Mouse (Mus musculus) MEL (cell line): ENCODE data around the gene Aen. TPM values are rescaled to one million over a fixed set of nuclear protein-coding genes. Genes with fewer than 3 reads are reported as not detected.

Experiments
- DNase-seq: peaks from one replicate; pipeline ENCODE4 v3.0.0; 2011; ENCODE audit warnings: low read depth, low spot score
- H3K27ac ChIP-seq: 2 replicates; pipeline ENCODE4 v1.5.1; 2012; ENCODE audit warnings: low read depth, mild to moderate bottlenecking, control low read depth, low read length, moderate library complexity; ENCODE audit not compliant: control insufficient read depth
- H3K27me3 ChIP-seq, 2 experiments: fragments of 150-350 bp in 1 of 2; sonication (generic) in 1 of 2; 2 replicates each; pipeline ENCODE4 v1.6.1; 2012; ENCODE audit warnings: low read length in 2 of 2, mild to moderate bottlenecking in 2 of 2, improper control_type of control experiment in 1 of 2, moderate library complexity in 1 of 2; ENCODE audit not compliant: insufficient read depth in 2 of 2, control insufficient read depth in 1 of 2
- H3K36me3 ChIP-seq, 2 experiments: 2 replicates each; pipeline ENCODE4 v1.6.1; 2012 to 2014; ENCODE audit warnings: low read length in 2 of 2, improper control_type of control experiment in 1 of 2, inconsistent platforms in 1 of 2, mild to moderate bottlenecking in 1 of 2; ENCODE audit not compliant: insufficient read depth in 2 of 2, control insufficient read depth in 1 of 2
- H3K4me1 ChIP-seq, 2 experiments: fragments of 150-350 bp in 1 of 2; sonication (generic) in 1 of 2; 2 replicates each; pipeline ENCODE4 v1.6.1; 2012; ENCODE audit warnings: low read length in 2 of 2, improper control_type of control experiment in 1 of 2, mild to moderate bottlenecking in 1 of 2; ENCODE audit not compliant: insufficient read depth in 2 of 2, control insufficient read depth in 1 of 2
- H3K4me3 ChIP-seq, 2 experiments: fragments of 150-350 bp in 1 of 2; sonication (generic) in 1 of 2; 2 replicates each; pipeline ENCODE4 v1.5.1; 2012; ENCODE audit warnings: low read depth in 2 of 2, low read length in 2 of 2, mild to moderate bottlenecking in 2 of 2, moderate library complexity in 2 of 2, control low read depth in 1 of 2, improper control_type of control experiment in 1 of 2; ENCODE audit not compliant: control insufficient read depth in 1 of 2, insufficient read depth in 1 of 2
- H3K79me2 ChIP-seq: 2 replicates; pipeline ENCODE4 v1.6.1; 2012; ENCODE audit warnings: mild to moderate bottlenecking, low read length, moderate library complexity; ENCODE audit not compliant: control insufficient read depth, poor library complexity, insufficient read depth
- H3K9ac ChIP-seq: 2 replicates; pipeline ENCODE4 v1.6.1; 2012; ENCODE audit warnings: low read depth, mild to moderate bottlenecking, control low read depth, low read length, moderate library complexity; ENCODE audit not compliant: control insufficient read depth, poor library complexity, severe bottlenecking
- H3K9me3 ChIP-seq: fragments of 150-350 bp; sonication (generic); replicated peaks from 2 replicates; pipeline ENCODE4 v1.6.1; 2012; ENCODE audit warnings: mild to moderate bottlenecking, low read length, improper control_type of control experiment, moderate library complexity; ENCODE audit not compliant: insufficient read depth
- CHD1 ChIP-seq: IDR thresholded peaks from 2 replicates; pipeline ENCODE4 v1.6.1; 2012; ENCODE audit warnings: low read depth, mild to moderate bottlenecking, inconsistent platforms, low read length, improper control_type of control experiment
- E2F4 ChIP-seq: IDR thresholded peaks from 2 replicates; pipeline ENCODE4 v1.6.1; 2011; ENCODE audit warnings: low read depth, low read length, improper control_type of control experiment, borderline replicate concordance
- ELF1 ChIP-seq: IDR thresholded peaks from 2 replicates; pipeline ENCODE4 v1.6.1; 2014; ENCODE audit warnings: low read depth, mild to moderate bottlenecking, inconsistent platforms, low read length, improper control_type of control experiment, moderate library complexity
- GABPA ChIP-seq: IDR thresholded peaks from 2 replicates; pipeline ENCODE4 v1.6.1; 2012; ENCODE audit warnings: low read depth, mild to moderate bottlenecking, inconsistent platforms, low read length, improper control_type of control experiment, moderate library complexity
- HCFC1 ChIP-seq: IDR thresholded peaks from 2 replicates; pipeline ENCODE4 v1.6.1; 2012; ENCODE audit warnings: low read depth, mild to moderate bottlenecking, inconsistent platforms, low read length, improper control_type of control experiment, moderate library complexity
- KAT2A ChIP-seq: conservative IDR thresholded peaks from 2 replicates; pipeline ENCODE4 v1.6.1; 2012; ENCODE audit warnings: low read depth, low read length, improper control_type of control experiment, inconsistent platforms
- MAFK ChIP-seq: IDR thresholded peaks from 2 replicates; pipeline ENCODE4 v1.6.1; 2011; ENCODE audit warnings: low read depth, mild to moderate bottlenecking, low read length, improper control_type of control experiment, borderline replicate concordance
- MAX ChIP-seq: IDR thresholded peaks from 2 replicates; pipeline ENCODE4 v1.6.1; 2011; ENCODE audit warnings: low read length, improper control_type of control experiment
- MAZ ChIP-seq: IDR thresholded peaks from 2 replicates; pipeline ENCODE4 v1.6.1; 2012; ENCODE audit warnings: low read depth, mild to moderate bottlenecking, inconsistent platforms, low read length, improper control_type of control experiment
- NRF1 ChIP-seq: IDR thresholded peaks from 2 replicates; pipeline ENCODE4 v1.6.1; 2014; ENCODE audit warnings: low read depth, mild to moderate bottlenecking, inconsistent platforms, low read length, improper control_type of control experiment, moderate library complexity; ENCODE audit not compliant: poor library complexity, insufficient read depth, severe bottlenecking
- POLR2A ChIP-seq, 2 experiments: IDR thresholded peaks; 2 replicates each; pipeline ENCODE4 v1.6.1; 2011 to 2012; ENCODE audit warnings: low read length in 2 of 2, mild to moderate bottlenecking in 2 of 2, control low read depth in 1 of 2, improper control_type of control experiment in 1 of 2, low read depth in 1 of 2, moderate library complexity in 1 of 2; ENCODE audit not compliant: control insufficient read depth in 1 of 2, insufficient read depth in 1 of 2, poor library complexity in 1 of 2
- POLR2AphosphoS5 ChIP-seq: IDR thresholded peaks from 2 replicates; pipeline ENCODE4 v1.6.1; 2012; ENCODE audit warnings: low read depth, borderline replicate concordance, mild to moderate bottlenecking, inconsistent platforms, low read length, moderate library complexity, mixed read lengths
- RAD21 ChIP-seq: IDR thresholded peaks from 2 replicates; pipeline ENCODE4 v1.6.1; 2011; ENCODE audit warnings: mild to moderate bottlenecking, low read depth, low read length, improper control_type of control experiment
- SMC3 ChIP-seq: IDR thresholded peaks from 2 replicates; pipeline ENCODE4 v1.6.1; 2011; ENCODE audit warnings: low read depth, low read length, improper control_type of control experiment
- TAL1 ChIP-seq: IDR thresholded peaks from 2 replicates; pipeline ENCODE4 v1.6.1; 2012; ENCODE audit warnings: mild to moderate bottlenecking, inconsistent platforms, low read length, moderate library complexity, mixed read lengths
- TCF12 ChIP-seq: IDR thresholded peaks from 2 replicates; pipeline ENCODE4 v1.6.1; 2014; ENCODE audit warnings: low read depth, mild to moderate bottlenecking, inconsistent platforms, low read length, improper control_type of control experiment, moderate library complexity
- UBTF ChIP-seq: IDR thresholded peaks from 2 replicates; pipeline ENCODE4 v1.6.1; 2012; ENCODE audit warnings: low read depth, mild to moderate bottlenecking, inconsistent platforms, low read length, improper control_type of control experiment, moderate library complexity, borderline replicate concordance; ENCODE audit not compliant: insufficient read depth
- ZC3H11A ChIP-seq: IDR thresholded peaks from 2 replicates; pipeline ENCODE4 v1.6.1; 2012; ENCODE audit warnings: low read depth, mild to moderate bottlenecking, inconsistent platforms, low read length, improper control_type of control experiment
- ZNF384 ChIP-seq: IDR thresholded peaks from 2 replicates; pipeline ENCODE4 v1.6.1; 2012; ENCODE audit warnings: low read depth, mild to moderate bottlenecking, inconsistent platforms, low read length, improper control_type of control experiment
- polyA plus RNA-seq, 2 experiments: library from polyadenylated mRNA; stranded (reverse) in 1 of 2; unstranded in 1 of 2; fragments of >175 nt in 1 of 2; fragments of >200 nt in 1 of 2; gene quantifications; 2 replicates each; pipeline versions ENCODE4 v1.2.1 to v1.2.4; 2012; ENCODE audit warnings: low replicate concordance in 2 of 2, low read depth in 1 of 2; ENCODE audit not compliant: insufficient read length in 2 of 2, insufficient read depth in 1 of 2, missing spikeins in 1 of 2
- total RNA-seq: library from RNA; depleted of rRNA; stranded (reverse); fragments of 300-350 nt; gene quantifications from 2 replicates; pipeline ENCODE4 v1.2.3, GENCODE M21; 2012

The Aen gene
- total and polyA plus RNA-seq, 3 experiments = 95.9 to 97.7 TPM; not detected in 1

- no peaks in the 10 kb centered on the region for H3K79me2 ChIP-seq
- H3K9me3 ChIP-seq = no peaks in the 10 kb centered on the region
- no peak overlapping the region for H3K4me3 ChIP-seq
- H3K9ac ChIP-seq = no peak overlapping the region
- TF ChIP-seq SMC3 (no peak), MAX (no peak), E2F4 (no peak), CHD1 (no peak), RAD21 (no peak), ZC3H11A (no peak), KAT2A (no peak), POLR2AphosphoS5 (no peak), UBTF (no peak), TAL1 (no peak), ZNF384 (no peak), NRF1 (no peak), TCF12 (no peak), MAZ (no peak), POLR2A (IDR thresholded peaks at IDR 0.05; ENCODE audit: control insufficient read depth in 1 of 2, insufficient read depth in 1 of 2, low read depth in 1 of 2, low read length in 2 of 2, poor library complexity in 1 of 2) (no peak), HCFC1 (no peak), ELF1 (no peak), GABPA (no peak), MAFK (no peak)
- H3K27ac ChIP-seq = no peak overlapping the region
- peaks cover 0 to 3% of the 10 kb centered on the region in 2 experiments; a peak in 2 of 4 replicates for H3K4me1 ChIP-seq
- no peaks in the 10 kb centered on the region for H3K27me3 ChIP-seq
- peaks cover 0 to 4% of the 10 kb centered on the region in 2 experiments; a peak in 1 of 4 replicates for H3K36me3 ChIP-seq
- DNase-seq = no peak
Measured at GRCm38 (mm10) chr7:78953886-78954572, 58.4 kb downstream of the Aen start.

GRCm38 (mm10) chr7:78954619-78955018 lies 59.0 kb downstream of the Aen start:
- H3K4me3 ChIP-seq = no peak overlapping the region
- H3K79me2 ChIP-seq = no peaks in the 10 kb centered on the region
- DNase-seq = no peak
- H3K9me3 ChIP-seq = no peaks in the 10 kb centered on the region
- H3K36me3 ChIP-seq = peaks cover 0 to 4% of the 10 kb centered on the region in 2 experiments; a peak in 1 of 4 replicates
- no peak overlapping the region for H3K9ac ChIP-seq
- no peak overlapping the region for H3K27ac ChIP-seq
- no peaks in the 10 kb centered on the region for H3K27me3 ChIP-seq
- peaks cover 0 to 3% of the 10 kb centered on the region in 2 experiments; a peak in 2 of 4 replicates for H3K4me1 ChIP-seq
- no peak for TF ChIP-seq MAZ
